Mouse (Mus musculus): ENCODE results near the gene Tacr2. TPM values are rescaled to one million over a fixed set of nuclear protein-coding genes. Genes with fewer than 3 reads are reported as not detected.

Gene Tacr2
- polyA plus RNA-seq, 1 experiment: not detected

DNA sequence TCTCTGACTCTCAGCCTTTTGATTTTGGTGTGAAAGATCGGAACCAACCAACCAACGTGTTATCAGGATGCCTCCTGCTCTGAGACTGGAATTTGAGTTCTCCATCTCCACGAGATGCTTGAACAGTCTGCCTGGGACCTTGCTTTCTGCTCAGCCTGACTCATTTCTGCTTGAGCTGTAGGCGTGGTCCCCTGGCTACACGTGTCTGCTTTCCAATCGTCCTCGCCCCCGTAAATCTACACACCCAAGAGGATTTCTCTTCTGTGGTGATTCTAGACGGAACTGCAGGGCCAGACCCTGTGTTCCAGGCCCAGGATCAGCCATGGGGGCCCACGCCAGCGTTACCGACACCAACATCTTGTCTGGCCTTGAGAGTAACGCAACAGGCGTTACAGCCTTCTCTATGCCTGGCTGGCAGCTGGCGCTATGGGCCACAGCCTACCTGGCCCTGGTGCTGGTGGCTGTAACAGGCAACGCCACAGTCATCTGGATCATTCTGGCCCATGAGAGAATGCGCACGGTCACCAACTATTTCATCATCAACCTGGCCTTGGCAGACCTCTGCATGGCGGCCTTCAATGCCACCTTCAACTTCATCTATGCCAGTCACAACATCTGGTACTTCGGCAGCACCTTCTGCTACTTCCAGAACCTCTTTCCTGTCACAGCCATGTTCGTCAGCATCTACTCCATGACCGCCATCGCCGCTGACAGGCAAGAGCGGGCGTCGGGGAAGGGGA is 428 bp downstream of the Tacr2 start:
- no peak overlapping the region for H3K4me3 ChIP-seq (replicated peaks)
- H3K36me3 ChIP-seq (ENCODE audit: control insufficient read depth): no peaks in the 10 kb centered on the region
- no peak for TF ChIP-seq TAL1 (IDR thresholded peaks at IDR 0.05; ENCODE audit: low read length)
- no peak for TF ChIP-seq GATA1 (IDR thresholded peaks at IDR 0.05; ENCODE audit: low read length)
- no peaks in the 10 kb centered on the region; the same call in none of the 2 replicates for H3K27me3 ChIP-seq (ENCODE audit: control insufficient read depth)
- H3K9me3 ChIP-seq (ENCODE audit: control insufficient read depth, low read length): no peaks in the 10 kb centered on the region
- peaks cover 5% of the 10 kb centered on the region; the same call in 1 of the 2 replicates for H3K4me1 ChIP-seq (ENCODE audit: control insufficient read depth)

DNA sequence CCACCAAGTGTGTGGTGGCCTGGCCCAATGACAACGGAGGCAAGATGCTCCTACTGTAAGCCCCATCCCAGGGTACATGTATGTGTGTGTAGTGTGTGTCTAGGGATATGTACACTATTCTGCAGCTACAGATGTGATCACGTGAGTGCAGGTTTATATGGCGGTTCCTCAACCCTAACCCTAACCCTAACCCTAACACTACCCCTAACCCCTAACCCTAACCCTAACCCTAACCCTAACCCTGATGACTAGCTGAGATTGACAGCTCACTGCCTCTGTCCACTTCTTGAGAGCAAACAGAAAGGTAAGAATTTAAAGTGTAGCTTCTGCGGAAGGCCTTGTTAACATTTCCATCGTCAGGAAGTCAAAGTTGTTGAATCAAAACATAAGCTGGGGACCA is 6.1 kb downstream of the Tacr2 start:
- no peak overlapping the region for H3K4me3 ChIP-seq (replicated peaks)
- no peaks in the 10 kb centered on the region for H3K9me3 ChIP-seq (ENCODE audit: control insufficient read depth, low read length)
- H3K36me3 ChIP-seq (ENCODE audit: control insufficient read depth): no peaks in the 10 kb centered on the region
- TF ChIP-seq GATA1 (IDR thresholded peaks at IDR 0.05; ENCODE audit: low read length) (no peak), TAL1 (IDR thresholded peaks at IDR 0.05; ENCODE audit: low read length) (no peak)
- peaks cover 11% of the 10 kb centered on the region for H3K4me1 ChIP-seq (ENCODE audit: control insufficient read depth)
- H3K27me3 ChIP-seq (ENCODE audit: control insufficient read depth): no peaks in the 10 kb centered on the region

DNA sequence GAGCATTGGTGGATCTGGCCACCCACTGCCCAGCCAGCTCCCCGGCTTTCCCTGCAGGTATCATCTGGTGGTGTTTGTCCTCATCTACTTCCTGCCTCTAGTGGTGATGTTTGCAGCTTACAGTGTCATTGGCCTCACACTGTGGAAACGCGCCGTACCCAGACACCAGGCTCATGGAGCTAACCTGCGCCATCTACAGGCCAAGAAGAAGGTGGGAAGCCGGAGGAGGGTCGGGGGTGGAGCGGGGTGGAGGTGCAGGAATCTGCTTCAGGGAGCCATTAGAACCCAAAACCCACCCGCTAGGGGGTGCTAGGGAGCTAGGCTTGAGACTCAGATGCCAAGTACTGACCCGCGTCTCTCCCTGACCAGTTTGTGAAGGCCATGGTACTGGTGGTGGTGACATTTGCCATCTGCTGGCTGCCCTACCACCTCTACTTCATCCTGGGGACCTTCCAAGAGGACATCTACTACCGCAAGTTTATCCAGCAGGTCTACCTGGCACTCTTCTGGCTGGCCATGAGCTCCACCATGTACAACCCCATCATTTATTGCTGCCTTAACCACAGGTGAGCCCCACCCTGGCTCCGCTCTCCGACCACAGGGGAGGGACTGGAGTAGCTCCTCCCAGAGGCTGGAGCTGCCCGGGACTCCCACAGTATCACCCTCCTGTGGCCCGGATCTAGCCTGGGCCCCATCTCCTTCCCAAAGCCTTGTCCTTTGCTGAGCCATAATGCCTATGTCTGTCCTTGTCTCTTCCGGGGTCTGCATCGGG is 9.1 kb downstream of the Tacr2 start:
- Histone ChIP-seq H3K27me3 (ENCODE audit: control insufficient read depth) (no peaks in the 10 kb centered on the region; the same call in 1 of the 2 replicates), H3K4me3 (replicated peaks) (no peak overlapping the region), H3K4me1 (ENCODE audit: control insufficient read depth) (peaks cover 11% of the 10 kb centered on the region), H3K36me3 (ENCODE audit: control insufficient read depth) (no peaks in the 10 kb centered on the region), H3K9me3 (ENCODE audit: control insufficient read depth, low read length) (no peaks in the 10 kb centered on the region)
- no peak for TF ChIP-seq GATA1 (IDR thresholded peaks at IDR 0.05; ENCODE audit: low read length)
- TF ChIP-seq TAL1 (IDR thresholded peaks at IDR 0.05; ENCODE audit: low read length): no peak

DNA sequence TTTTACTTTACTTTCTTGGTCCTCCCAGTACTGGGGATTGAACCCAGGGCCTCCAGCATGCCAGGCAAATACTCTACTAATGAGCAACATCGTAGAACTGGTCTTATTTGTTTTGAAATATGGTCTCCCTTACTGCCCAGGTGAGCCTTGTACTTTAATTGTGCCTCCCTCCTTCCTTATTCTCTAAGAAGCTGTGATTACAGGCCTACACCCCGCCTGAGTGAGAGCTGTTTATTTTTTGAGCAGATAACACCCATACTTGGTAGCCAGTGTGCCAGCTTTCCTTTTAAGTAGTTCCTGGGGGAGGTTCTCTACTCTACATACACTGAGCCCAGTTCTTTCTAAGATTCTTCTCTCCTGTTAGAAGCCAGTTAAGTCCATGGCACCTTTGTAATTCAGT is 12.1 kb downstream of the Tacr2 start:
- no peaks in the 10 kb centered on the region for H3K9me3 ChIP-seq (ENCODE audit: control insufficient read depth, low read length)
- no peak for TF ChIP-seq TAL1 (IDR thresholded peaks at IDR 0.05; ENCODE audit: low read length)
- TF ChIP-seq GATA1 (IDR thresholded peaks at IDR 0.05; ENCODE audit: low read length): no peak
- H3K36me3 ChIP-seq (ENCODE audit: control insufficient read depth): peaks cover 23% of the 10 kb centered on the region
- no peak overlapping the region for H3K4me3 ChIP-seq (replicated peaks)
- no peaks in the 10 kb centered on the region; the same call in 1 of the 2 replicates for H3K27me3 ChIP-seq (ENCODE audit: control insufficient read depth)
- H3K4me1 ChIP-seq (ENCODE audit: control insufficient read depth): peaks cover 13% of the 10 kb centered on the region

DNA sequence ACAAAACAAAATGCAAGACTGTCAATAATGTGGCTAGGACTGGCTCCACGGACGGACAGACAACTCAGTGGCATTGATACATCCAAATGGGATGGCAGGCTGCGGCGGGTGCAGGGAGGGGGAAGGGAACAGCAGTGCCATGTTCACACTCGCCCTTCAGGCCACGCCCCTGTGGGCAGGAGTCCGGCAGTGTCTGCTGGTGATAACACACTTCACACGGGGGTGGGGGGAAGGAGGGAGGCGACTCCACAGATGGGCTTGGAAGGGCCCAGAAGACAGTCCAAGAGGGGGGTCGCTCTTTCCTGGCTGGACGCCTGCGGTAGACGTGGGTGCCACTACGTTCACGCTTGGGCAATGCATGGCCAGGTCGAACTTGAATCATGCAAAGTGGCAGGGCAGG is 17.0 kb downstream of the Tacr2 start:
- no peak for TF ChIP-seq TAL1 (IDR thresholded peaks at IDR 0.05; ENCODE audit: low read length)
- Histone ChIP-seq H3K4me1 (ENCODE audit: control insufficient read depth) (peaks cover 8% of the 10 kb centered on the region), H3K4me3 (replicated peaks) (no peak overlapping the region), H3K9me3 (ENCODE audit: control insufficient read depth, low read length) (no peaks in the 10 kb centered on the region), H3K27me3 (ENCODE audit: control insufficient read depth) (no peaks in the 10 kb centered on the region), H3K36me3 (ENCODE audit: control insufficient read depth) (peaks cover 72% of the 10 kb centered on the region)

DNA sequence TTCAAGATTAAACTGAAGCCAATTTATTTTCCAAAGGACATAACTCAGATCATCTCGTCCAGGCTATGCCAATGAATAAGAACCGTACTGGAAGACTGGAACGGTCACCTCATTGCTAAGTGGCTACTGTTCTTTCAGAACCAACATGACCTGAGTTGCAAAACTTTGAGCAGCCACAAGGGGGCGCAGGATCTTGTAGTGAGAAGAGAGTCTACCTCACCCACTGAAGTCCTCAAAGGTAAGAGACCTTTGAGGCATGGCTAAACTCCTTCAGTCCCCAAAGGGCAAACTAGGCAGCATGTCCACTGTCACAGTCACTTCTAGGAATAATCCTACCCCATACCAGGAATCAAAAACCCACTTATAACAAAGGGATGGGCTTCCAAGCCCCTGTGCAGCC is 23.0 kb downstream of the Tacr2 start:
- TF ChIP-seq TAL1 (IDR thresholded peaks at IDR 0.05; ENCODE audit: low read length) (no peak), GATA1 (IDR thresholded peaks at IDR 0.05; ENCODE audit: low read length) (no peak)
- peaks cover 4% of the 10 kb centered on the region for H3K9me3 ChIP-seq (ENCODE audit: control insufficient read depth, low read length)
- H3K36me3 ChIP-seq (ENCODE audit: control insufficient read depth): peaks cover 99% of the 10 kb centered on the region
- no peaks in the 10 kb centered on the region for H3K4me1 ChIP-seq (ENCODE audit: control insufficient read depth)
- H3K27me3 ChIP-seq (ENCODE audit: control insufficient read depth): no peaks in the 10 kb centered on the region
- no peak overlapping the region for H3K4me3 ChIP-seq (replicated peaks)

DNA sequence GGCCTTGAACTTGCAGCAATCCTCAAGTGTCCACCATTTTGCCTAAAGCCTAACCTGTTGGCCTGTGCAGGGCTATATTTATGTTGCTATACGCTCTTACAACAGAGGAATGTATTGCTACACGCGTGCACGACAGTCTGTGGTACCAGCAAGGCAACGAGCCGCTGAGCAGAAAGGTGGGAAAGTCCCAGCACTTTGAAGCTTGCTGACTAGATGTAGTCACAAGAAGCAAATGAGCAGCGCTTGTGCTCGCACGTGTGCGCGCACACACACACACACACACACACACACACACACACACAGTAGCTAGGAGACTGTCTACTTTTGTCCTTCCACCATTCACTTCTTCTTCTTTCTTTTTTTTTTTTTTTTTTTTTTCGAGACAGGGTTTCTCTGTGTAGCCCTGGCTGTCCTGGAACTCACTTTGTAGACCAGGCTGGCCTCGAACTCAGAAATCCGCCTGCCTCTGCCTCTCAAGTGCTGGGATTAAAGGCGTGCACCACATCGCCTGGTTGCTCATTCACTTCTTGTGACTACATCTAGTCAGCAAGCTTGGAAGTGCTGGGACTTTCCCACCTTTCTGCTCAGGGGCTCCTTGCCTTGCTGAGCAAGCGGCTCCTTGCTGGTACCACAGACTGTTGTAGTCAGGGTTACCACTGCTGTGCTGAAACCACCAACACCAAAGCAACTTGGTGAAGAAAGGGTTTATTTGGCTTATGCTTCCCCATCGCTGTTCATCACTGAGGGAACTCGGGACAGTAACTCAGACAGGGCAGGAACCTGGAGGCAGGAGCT is 25.5 kb downstream of the Tacr2 start:
- no peaks in the 10 kb centered on the region for H3K27me3 ChIP-seq (ENCODE audit: control insufficient read depth)
- peaks cover 4% of the 10 kb centered on the region for H3K9me3 ChIP-seq (ENCODE audit: control insufficient read depth, low read length)
- H3K4me1 ChIP-seq (ENCODE audit: control insufficient read depth): peaks cover under 1% of the 10 kb centered on the region
- TF ChIP-seq GATA1 (IDR thresholded peaks at IDR 0.05; ENCODE audit: low read length): no peak
- no peak for TF ChIP-seq TAL1 (IDR thresholded peaks at IDR 0.05; ENCODE audit: low read length)
- peaks cover 100% of the 10 kb centered on the region for H3K36me3 ChIP-seq (ENCODE audit: control insufficient read depth)
- H3K4me3 ChIP-seq (replicated peaks): no peak overlapping the region

DNA sequence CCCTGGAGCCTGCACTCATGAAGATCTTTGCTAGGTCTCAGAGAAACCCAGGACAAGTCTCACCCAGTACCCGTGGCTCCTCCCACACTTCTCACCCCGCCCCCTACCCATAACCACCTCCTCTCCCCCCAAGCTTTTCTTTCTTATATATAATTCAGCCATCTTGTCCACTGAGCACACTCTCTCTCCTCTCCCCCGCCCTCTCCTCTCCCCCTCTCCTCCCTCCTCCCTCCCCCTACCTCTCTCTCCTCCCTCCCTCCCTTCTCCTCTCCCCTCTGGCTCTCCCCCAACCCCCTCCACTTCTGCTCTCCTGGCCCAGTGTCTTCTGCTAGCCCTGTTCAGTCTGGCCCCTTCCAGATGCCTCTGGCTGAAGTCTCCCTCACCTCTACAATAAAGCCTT is 26.8 kb downstream of the Tacr2 start:
- Histone ChIP-seq H3K9me3 (ENCODE audit: control insufficient read depth, low read length) (peaks cover 4% of the 10 kb centered on the region), H3K4me1 (ENCODE audit: control insufficient read depth) (peaks cover 9% of the 10 kb centered on the region), H3K36me3 (ENCODE audit: control insufficient read depth) (peaks cover 100% of the 10 kb centered on the region), H3K4me3 (replicated peaks) (no peak overlapping the region), H3K27me3 (ENCODE audit: control insufficient read depth) (no peaks in the 10 kb centered on the region)
- TF ChIP-seq TAL1 (IDR thresholded peaks at IDR 0.05; ENCODE audit: low read length) (no peak), GATA1 (IDR thresholded peaks at IDR 0.05; ENCODE audit: low read length) (no peak)

DNA sequence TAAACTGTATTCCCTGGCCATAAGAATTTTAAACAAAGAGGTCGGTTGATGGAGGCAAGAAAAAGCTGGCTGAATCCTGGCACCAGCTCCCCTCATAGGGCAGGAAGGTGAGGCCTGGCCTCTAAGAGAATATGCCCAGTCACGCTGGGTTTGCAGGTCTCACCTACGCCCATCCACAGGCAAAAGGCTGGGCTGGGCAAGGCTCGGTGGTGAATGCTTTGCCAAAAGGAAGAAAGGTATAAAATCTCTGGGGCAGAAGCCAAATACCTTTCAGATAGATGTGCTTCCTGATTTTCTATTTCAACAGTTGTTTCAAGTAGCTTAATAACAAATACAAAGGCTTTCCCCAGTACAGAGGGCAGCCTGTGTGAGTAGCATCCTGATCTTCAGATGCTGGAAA is 27.4 kb downstream of the Tacr2 start:
- Histone ChIP-seq H3K9me3 (ENCODE audit: control insufficient read depth, low read length) (no peaks in the 10 kb centered on the region), H3K36me3 (ENCODE audit: control insufficient read depth) (peaks cover 100% of the 10 kb centered on the region), H3K4me1 (ENCODE audit: control insufficient read depth) (peaks cover 9% of the 10 kb centered on the region), H3K4me3 (replicated peaks) (no peak overlapping the region), H3K27me3 (ENCODE audit: control insufficient read depth) (no peaks in the 10 kb centered on the region)
- TF ChIP-seq GATA1 (IDR thresholded peaks at IDR 0.05; ENCODE audit: low read length) (no peak), TAL1 (IDR thresholded peaks at IDR 0.05; ENCODE audit: low read length) (no peak)
